Comparison of ENCODE assay signal across 3 mouse cellular contexts in the genomic region with DNA sequence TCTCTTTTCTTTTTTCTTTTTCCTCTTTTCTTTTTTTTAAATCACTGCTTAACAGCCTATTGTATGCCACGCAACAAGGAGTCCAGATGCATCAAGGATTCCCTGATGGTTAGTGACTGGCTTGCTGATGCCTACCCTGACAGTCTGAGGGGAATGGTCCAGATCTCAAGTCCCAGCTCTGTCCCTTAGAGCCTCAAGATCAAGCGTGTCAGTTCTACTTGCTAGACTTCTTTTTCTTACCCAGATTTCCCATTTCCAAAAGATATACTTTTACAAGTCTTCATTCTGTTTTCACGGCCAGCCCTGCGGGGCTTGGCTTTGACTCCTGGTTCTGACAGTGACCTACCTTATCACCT.
"Had no signal": no experiment of that assay in that cellular context is flagged by ENCODE, and none has a peak within 500 bp of the region (broad histone marks: within the 10 kb centered on the region; RNA-seq: fewer than 3 reads in every experiment).

No protein-coding gene starts in this region.

- H3K4me3 ChIP-seq: limb, embryonic 13.5 days; stomach, embryonic 15.5 days had no signal

- H3K4me2 ChIP-seq: limb, embryonic 13.5 days; stomach, embryonic 15.5 days had no signal

- H3K36me3 ChIP-seq: limb, embryonic 13.5 days; stomach, embryonic 15.5 days had no signal

- H3K4me1 ChIP-seq: limb, embryonic 13.5 days; stomach, embryonic 15.5 days had no signal

- H3K27ac ChIP-seq: limb, embryonic 13.5 days; liver, embryonic 14.5 days; stomach, embryonic 15.5 days had no signal

- H3K9me3 ChIP-seq: limb, embryonic 13.5 days; stomach, embryonic 15.5 days had no signal

- H3K27me3 ChIP-seq: stomach, embryonic 15.5 days had no signal

- H3K9ac ChIP-seq: limb, embryonic 13.5 days; liver, embryonic 14.5 days; stomach, embryonic 15.5 days had no signal
